Mouse (Mus musculus): ENCODE results near the gene Gm13275. TPM values are rescaled to one million over a fixed set of nuclear protein-coding genes. Genes with fewer than 3 reads are reported as not detected.
"Not testable (repeated sequence)": the region's sequence is repeated elsewhere in the genome, so short reads cannot be mapped to it uniquely, and the experiment has no call there.

Gene Gm13275
- polyA plus RNA-seq, 1 experiment from 2014 or later: not detected

GRCm38 (mm10) chr4:88785409-88785808 lies 8.9 kb upstream of the Gm13275 start, which contains the start of gene Gm13276:
TSS of gene Gm13276 (plus strand) at chr4:88785709.
- H3K4me3 ChIP-seq (ENCODE audit: low read depth, low read length); H3K36me3 ChIP-seq (ENCODE audit: control insufficient read depth, insufficient read depth, low read length); H3K27ac ChIP-seq (ENCODE audit: low read length); ATAC-seq; H3K27me3 ChIP-seq (ENCODE audit: control insufficient read depth, insufficient read depth, low read depth, low read length); H3K4me2 ChIP-seq (ENCODE audit: low read length); H3K4me1 ChIP-seq (ENCODE audit: control insufficient read depth, insufficient read depth, low read length); H3K9me3 ChIP-seq (replicated peaks; ENCODE audit: control insufficient read depth, low read length, poor library complexity, severe bottlenecking); H3K9ac ChIP-seq (ENCODE audit: low read depth, low read length): not testable (repeated sequence)
- no CpG with 5 or more reads among the region's 27 CpGs for WGBS

- H3K9ac ChIP-seq (ENCODE audit: low read depth, low read length); H3K27me3 ChIP-seq (ENCODE audit: control insufficient read depth, insufficient read depth, low read depth, low read length); H3K4me3 ChIP-seq (ENCODE audit: low read depth, low read length); H3K4me1 ChIP-seq (ENCODE audit: control insufficient read depth, insufficient read depth, low read length); H3K36me3 ChIP-seq (ENCODE audit: control insufficient read depth, insufficient read depth, low read length); H3K27ac ChIP-seq (ENCODE audit: low read length); H3K9me3 ChIP-seq (replicated peaks; ENCODE audit: control insufficient read depth, low read length, poor library complexity, severe bottlenecking); H3K4me2 ChIP-seq (ENCODE audit: low read length); ATAC-seq: not testable (repeated sequence)
- no CpG with 5 or more reads among the region's 28 CpGs for WGBS
Observed at GRCm38 (mm10) chr4:88788402-88788801, 5.9 kb upstream of the Gm13275 start, which contains the start of gene Gm13277. TSS of gene Gm13277 (plus strand) at chr4:88788632.

DNA sequence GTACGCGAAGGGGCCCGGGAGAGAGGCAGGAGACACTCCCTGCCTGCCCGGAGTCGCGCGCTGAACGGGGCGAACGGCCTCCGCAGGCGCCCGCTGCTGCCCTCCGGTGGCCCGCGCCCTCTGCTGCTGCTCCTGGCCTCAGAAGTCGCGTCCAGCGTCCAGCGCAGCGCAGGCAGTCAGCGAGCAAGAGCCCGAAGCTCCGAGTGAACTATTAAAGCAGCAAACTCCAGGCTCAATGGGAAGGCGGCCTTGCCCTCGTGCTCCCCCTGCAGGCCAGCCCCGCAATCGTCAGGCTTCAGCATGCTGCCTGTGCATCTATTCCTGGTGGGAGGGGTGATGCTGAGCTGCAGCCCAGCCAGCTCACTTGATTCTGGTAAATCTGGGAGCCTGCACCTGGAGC lies 3.0 kb upstream of the Gm13275 start, which contains the start of gene Gm13278:
Gene Gm13278 (plus strand): TSS at position 301 of the 400 bp plus-strand sequence.
- H3K27me3 ChIP-seq (ENCODE audit: control insufficient read depth, insufficient read depth, low read depth, low read length); H3K27ac ChIP-seq (ENCODE audit: low read length); H3K9ac ChIP-seq (ENCODE audit: low read depth, low read length); H3K4me2 ChIP-seq (ENCODE audit: low read length); H3K9me3 ChIP-seq (replicated peaks; ENCODE audit: control insufficient read depth, low read length, poor library complexity, severe bottlenecking); H3K4me1 ChIP-seq (ENCODE audit: control insufficient read depth, insufficient read depth, low read length); H3K36me3 ChIP-seq (ENCODE audit: control insufficient read depth, insufficient read depth, low read length); H3K4me3 ChIP-seq (ENCODE audit: low read depth, low read length); ATAC-seq: not testable (repeated sequence)
- WGBS: no CpG with 5 or more reads among the region's 28 CpGs

DNA sequence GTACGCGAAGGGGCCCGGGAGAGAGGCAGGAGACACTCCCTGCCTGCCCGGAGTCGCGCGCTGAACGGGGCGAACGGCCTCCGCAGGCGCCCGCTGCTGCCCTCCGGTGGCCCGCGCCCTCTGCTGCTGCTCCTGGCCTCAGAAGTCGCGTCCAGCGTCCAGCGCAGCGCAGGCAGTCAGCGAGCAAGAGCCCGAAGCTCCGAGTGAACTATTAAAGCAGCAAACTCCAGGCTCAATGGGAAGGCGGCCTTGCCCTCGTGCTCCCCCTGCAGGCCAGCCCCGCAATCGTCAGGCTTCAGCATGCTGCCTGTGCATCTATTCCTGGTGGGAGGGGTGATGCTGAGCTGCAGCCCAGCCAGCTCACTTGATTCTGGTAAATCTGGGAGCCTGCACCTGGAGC lies 2.8 kb downstream of the Gm13275 start, which contains the start of gene Gm13279:
Gene Gm13279 (plus strand): TSS at position 301 of the 400 bp plus-strand sequence.
- H3K36me3 ChIP-seq (ENCODE audit: control insufficient read depth, insufficient read depth, low read length); H3K9me3 ChIP-seq (replicated peaks; ENCODE audit: control insufficient read depth, low read length, poor library complexity, severe bottlenecking); H3K27ac ChIP-seq (ENCODE audit: low read length); H3K4me3 ChIP-seq (ENCODE audit: low read depth, low read length); H3K4me1 ChIP-seq (ENCODE audit: control insufficient read depth, insufficient read depth, low read length); H3K4me2 ChIP-seq (ENCODE audit: low read length); H3K27me3 ChIP-seq (ENCODE audit: control insufficient read depth, insufficient read depth, low read depth, low read length); ATAC-seq; H3K9ac ChIP-seq (ENCODE audit: low read depth, low read length): not testable (repeated sequence)
- no CpG with 5 or more reads among the region's 28 CpGs for WGBS

DNA sequence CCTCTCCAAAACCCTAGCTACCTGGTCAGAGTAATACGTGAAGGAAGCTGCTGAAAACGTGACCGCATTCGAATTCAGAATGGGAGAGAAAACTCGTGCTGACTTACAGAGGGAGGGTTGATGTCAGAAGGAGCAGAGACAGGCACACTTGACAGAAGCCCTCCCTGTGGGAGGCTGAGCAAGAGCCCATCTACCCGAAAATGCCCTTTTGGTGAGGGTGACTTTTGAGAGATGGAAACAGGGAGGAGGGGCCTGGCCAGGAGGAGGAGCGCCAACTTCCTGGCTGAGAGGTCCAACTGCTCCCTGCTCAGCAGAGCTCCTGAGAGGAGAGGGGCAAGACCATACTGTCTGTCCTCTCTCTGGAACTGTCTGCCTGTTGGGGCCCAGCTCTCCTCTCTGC lies 5.1 kb downstream of the Gm13275 start, which contains the start of gene Gm13285:
Gene Gm13285 (plus strand): TSS at position 301 of the 400 bp plus-strand sequence.
- WGBS: 9% methylated on average over 4 of the region's 7 CpGs

GRCm38 (mm10) chr4:88802954-88803353 lies 8.7 kb downstream of the Gm13275 start, which contains the start of gene Gm13287:
TSS of gene Gm13287 (plus strand) at chr4:88803254.
- not testable (repeated sequence) for H3K9me3 ChIP-seq (replicated peaks; ENCODE audit: control insufficient read depth, low read length, poor library complexity, severe bottlenecking); H3K4me2 ChIP-seq (ENCODE audit: low read length); H3K36me3 ChIP-seq (ENCODE audit: control insufficient read depth, insufficient read depth, low read length); H3K4me3 ChIP-seq (ENCODE audit: low read depth, low read length); ATAC-seq; H3K27ac ChIP-seq (ENCODE audit: low read length); H3K4me1 ChIP-seq (ENCODE audit: control insufficient read depth, insufficient read depth, low read length); H3K9ac ChIP-seq (ENCODE audit: low read depth, low read length); H3K27me3 ChIP-seq (ENCODE audit: control insufficient read depth, insufficient read depth, low read depth, low read length)
- WGBS: no CpG with 5 or more reads among the region's 29 CpGs

More for the DNA sequence above, 5.1 kb downstream of the Gm13275 start, which contains the start of gene Gm13285:
- not testable (repeated sequence) for ATAC-seq; H3K36me3 ChIP-seq (ENCODE audit: control insufficient read depth, insufficient read depth, low read length); H3K4me3 ChIP-seq (ENCODE audit: low read depth, low read length); H3K9me3 ChIP-seq (replicated peaks; ENCODE audit: control insufficient read depth, low read length, poor library complexity, severe bottlenecking); H3K4me2 ChIP-seq (ENCODE audit: low read length); H3K27me3 ChIP-seq (ENCODE audit: control insufficient read depth, insufficient read depth, low read depth, low read length); H3K4me1 ChIP-seq (ENCODE audit: control insufficient read depth, insufficient read depth, low read length); H3K27ac ChIP-seq (ENCODE audit: low read length); H3K9ac ChIP-seq (ENCODE audit: low read depth, low read length)

GRCm38 (mm10) chr4:88805231-88805630 lies 10.9 kb downstream of the Gm13275 start, which contains the start of gene Gm13288:
TSS of gene Gm13288 (plus strand) at chr4:88805531.
- Histone ChIP-seq H3K4me2 (ENCODE audit: low read length) (peak within 1 kb of the TSS; percentile 45), H3K4me3 (ENCODE audit: low read depth, low read length) (peak within 1 kb of the TSS; percentile 24; the same call in 1 of the 2 replicates)
- WGBS: no CpG with 5 or more reads among the region's 8 CpGs
- not testable (repeated sequence) for H3K27me3 ChIP-seq (ENCODE audit: control insufficient read depth, insufficient read depth, low read depth, low read length); H3K9ac ChIP-seq (ENCODE audit: low read depth, low read length); ATAC-seq; H3K9me3 ChIP-seq (replicated peaks; ENCODE audit: control insufficient read depth, low read length, poor library complexity, severe bottlenecking); H3K4me1 ChIP-seq (ENCODE audit: control insufficient read depth, insufficient read depth, low read length); H3K36me3 ChIP-seq (ENCODE audit: control insufficient read depth, insufficient read depth, low read length); H3K27ac ChIP-seq (ENCODE audit: low read length)

DNA sequence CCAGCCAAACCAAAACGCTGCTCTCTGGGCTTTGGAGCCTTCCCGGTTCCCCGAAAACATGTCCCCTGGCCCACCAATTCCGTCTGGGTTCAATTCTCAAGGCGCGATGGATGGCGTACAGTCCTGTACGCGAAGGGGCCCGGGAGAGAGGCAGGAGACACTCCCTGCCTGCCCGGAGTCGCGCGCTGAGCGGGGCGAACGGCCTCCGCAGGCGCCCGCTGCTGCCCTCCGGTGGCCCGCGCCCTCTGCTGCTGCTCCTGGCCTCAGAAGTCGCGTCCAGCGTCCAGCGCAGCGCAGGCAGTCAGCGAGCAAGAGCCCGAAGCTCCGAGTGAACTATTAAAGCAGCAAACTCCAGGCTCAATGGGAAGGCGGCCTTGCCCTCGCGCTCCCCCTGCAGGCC lies 11.5 kb downstream of the Gm13275 start:
- not testable (repeated sequence) for H3K9me3 ChIP-seq (replicated peaks; ENCODE audit: control insufficient read depth, low read length, poor library complexity, severe bottlenecking); H3K4me1 ChIP-seq (ENCODE audit: control insufficient read depth, insufficient read depth, low read length); ATAC-seq; H3K27me3 ChIP-seq (ENCODE audit: control insufficient read depth, insufficient read depth, low read depth, low read length); H3K36me3 ChIP-seq (ENCODE audit: control insufficient read depth, insufficient read depth, low read length); H3K27ac ChIP-seq (ENCODE audit: low read length); H3K9ac ChIP-seq (ENCODE audit: low read depth, low read length)
- Histone ChIP-seq H3K4me2 (ENCODE audit: low read length) (peak overlapping the region; percentile 45), H3K4me3 (ENCODE audit: low read depth, low read length) (peak overlapping the region; percentile 24; the same call in 1 of the 2 replicates)
- WGBS: no CpG with 5 or more reads among the region's 34 CpGs

DNA sequence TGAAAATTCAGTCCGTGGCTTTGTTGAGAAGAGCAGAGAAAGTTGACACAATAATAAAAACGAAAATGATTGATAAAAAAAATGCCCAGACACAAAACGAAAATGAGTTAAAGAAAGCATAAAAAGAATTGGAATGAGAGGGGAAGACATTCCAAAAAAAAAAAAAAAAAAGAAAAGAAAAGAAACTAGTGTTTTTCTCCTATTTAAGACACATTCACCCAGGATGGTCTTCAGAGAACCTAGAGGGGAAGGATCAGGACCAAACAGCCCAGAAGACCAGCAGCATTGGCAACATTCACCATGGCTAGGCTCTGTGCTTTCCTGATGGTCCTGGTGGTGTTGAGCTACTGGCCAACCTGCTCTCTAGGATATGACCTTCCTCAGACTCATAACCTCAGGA lies 21.6 kb downstream of the Gm13275 start, which contains the start of gene Ifna7:
Gene Ifna7 (plus strand): TSS at position 301 of the 400 bp plus-strand sequence.
- no peaks in the 10 kb centered on the region for H3K4me1 ChIP-seq (ENCODE audit: control insufficient read depth, insufficient read depth, low read length)
- 62% methylated on average over 3 of the region's 3 CpGs for WGBS
- no peak within 1 kb of the TSS for H3K9ac ChIP-seq (ENCODE audit: low read depth, low read length)
- no peak for ATAC-seq
- no peak within 1 kb of the TSS for H3K27ac ChIP-seq (ENCODE audit: low read length)
- H3K9me3 ChIP-seq (replicated peaks; ENCODE audit: control insufficient read depth, low read length, poor library complexity, severe bottlenecking): no peaks in the 10 kb centered on the region
- no peaks in the 10 kb centered on the region for H3K36me3 ChIP-seq (ENCODE audit: control insufficient read depth, insufficient read depth, low read length)
- H3K4me2 ChIP-seq (ENCODE audit: low read length): no peak within 1 kb of the TSS
- no peak within 1 kb of the TSS for H3K4me3 ChIP-seq (ENCODE audit: low read depth, low read length)
- no peaks in the 10 kb centered on the region for H3K27me3 ChIP-seq (ENCODE audit: control insufficient read depth, insufficient read depth, low read depth, low read length)

Measured in midbrain, embryonic 16.5 days (tissue).